Mouse (Mus musculus): Measurements from ENCODE around the gene Gpr33.

The Gpr33 gene

DNA sequence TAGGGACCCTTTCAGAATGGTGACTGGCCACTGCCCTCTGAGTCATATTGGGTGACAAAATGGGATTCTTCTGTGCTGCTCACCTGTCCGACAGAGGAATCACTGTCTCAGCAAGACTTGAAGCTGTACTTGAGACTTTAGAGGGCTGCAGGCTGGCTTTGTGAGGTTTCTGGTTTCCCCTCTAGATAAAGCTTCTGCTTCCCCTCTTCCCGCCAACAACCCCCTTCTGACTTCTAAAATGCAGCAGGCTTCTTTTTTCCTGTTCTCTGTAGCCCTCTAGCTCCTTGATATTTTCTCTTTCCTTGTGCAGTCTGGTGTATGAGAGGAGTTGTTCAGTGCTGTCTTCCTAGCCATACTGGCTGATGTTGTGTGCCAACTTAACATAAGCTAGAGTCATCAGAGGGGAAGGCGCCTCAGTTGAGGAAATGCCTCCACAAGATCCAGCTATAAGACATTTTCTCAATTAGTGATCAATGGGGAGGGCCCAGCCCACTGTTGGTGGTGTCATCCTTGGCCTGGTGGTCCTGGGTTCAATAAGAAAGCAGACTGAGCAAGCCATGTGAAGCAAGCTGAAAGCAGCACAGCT is 42.6 kb downstream of the Gpr33 start:
- DNase-seq, result no peak

DNA sequence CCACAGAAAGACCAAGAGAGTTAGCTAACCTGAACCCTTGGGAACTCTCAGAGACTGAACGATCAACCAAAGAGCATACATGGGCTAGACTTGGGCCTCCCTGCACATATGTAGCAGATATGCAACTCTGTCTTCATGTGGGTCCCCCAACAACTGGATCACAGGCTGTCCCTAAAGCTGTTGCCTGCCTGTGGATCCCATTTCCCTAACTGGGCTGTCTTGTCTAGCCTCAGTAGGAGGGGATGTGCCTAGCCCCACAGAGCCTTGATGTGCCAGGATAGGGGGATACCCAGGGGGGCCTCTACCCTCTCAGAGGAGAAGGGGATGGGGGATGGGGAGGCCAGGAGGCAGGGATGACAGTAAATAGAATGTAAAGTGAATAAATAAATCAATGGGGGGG is 44.2 kb downstream of the Gpr33 start:
- no peak for DNase-seq

DNA sequence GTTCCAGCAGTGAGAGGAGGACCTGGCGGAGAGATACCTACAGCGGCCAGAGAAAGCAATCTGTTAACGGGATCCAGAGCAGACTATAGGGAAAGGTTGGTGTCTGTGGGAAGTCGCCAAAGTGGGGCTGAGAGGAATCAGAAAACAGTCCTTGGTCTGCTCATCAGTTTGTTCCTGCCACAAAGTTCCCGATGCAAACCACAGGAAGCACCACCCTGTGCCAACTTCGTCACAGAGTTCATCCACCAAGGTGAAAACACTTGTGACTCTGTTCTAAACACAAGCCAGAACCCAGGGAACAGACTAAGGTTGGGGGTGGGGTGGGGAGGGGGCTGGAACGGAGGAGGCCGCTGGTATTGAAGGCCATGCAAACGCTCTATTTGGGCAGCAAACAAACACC is 51.3 kb downstream of the Gpr33 start:
- DNase-seq, result peak; percentile 15 to 27

DNA sequence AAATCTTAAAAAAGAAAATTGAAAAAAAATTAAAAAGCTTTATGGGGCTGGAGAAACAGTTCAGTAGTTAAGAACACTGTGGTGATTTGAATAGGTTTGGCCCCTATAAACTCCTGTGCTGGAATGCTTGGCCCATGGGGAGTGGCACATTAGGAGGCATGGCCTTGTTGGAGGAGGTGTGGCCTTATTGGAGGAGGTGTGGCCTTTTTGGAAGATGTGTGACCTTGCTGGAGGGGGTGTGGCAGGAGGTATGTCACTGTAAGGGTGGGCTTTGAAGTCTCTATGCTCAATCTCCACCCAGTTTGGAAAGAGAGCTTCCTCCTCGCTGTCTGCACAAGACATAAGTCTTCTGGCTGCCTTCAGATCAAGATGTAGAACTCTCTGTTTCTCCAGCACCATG is 53.5 kb downstream of the Gpr33 start:
- no peak for DNase-seq

All from cerebellum, postnatal 10 days (tissue).